ENCODE assay signal across 7 mouse cellular contexts in genomic region chr19:9954811-9955202, GRCm38 (mm10). TPM values are rescaled to one million over a fixed set of nuclear protein-coding genes. Genes with fewer than 3 reads are reported as not detected.
DNase-seq lines count a peak whose midpoint lies in the region; ATAC-seq and TF ChIP-seq lines count a peak whose summit lies in the region.

No protein-coding gene starts in this region.

- H3K27ac ChIP-seq in midbrain, embryonic 11.5 days (ENCODE audit: low read depth, low read length), result no peak overlapping the region
- H3K27ac ChIP-seq in midbrain, embryonic 10.5 days (replicated peaks), result no peak overlapping the region; the same call in 1 of the 2 replicates
- H3K27ac ChIP-seq in embryonic facial prominence, embryonic 13.5 days, result peak overlapping the region; percentile 95
- peak overlapping the region; percentile 84 for H3K27ac ChIP-seq in intestine, embryonic 14.5 days (ENCODE audit: low read depth)
- H3K27ac ChIP-seq in lung, postnatal 0 days (ENCODE audit: low read length), result peak overlapping the region; percentile 99

- no peaks in the 10 kb centered on the region for H3K9me3 ChIP-seq in midbrain, embryonic 11.5 days (ENCODE audit: control insufficient read depth, low read length)
- H3K9me3 ChIP-seq in midbrain, embryonic 10.5 days (replicated peaks), result no peaks in the 10 kb centered on the region; the same call in 1 of the 2 replicates
- 0 out of 2 replicates have a peak, but pooled peaks cover 3% of the 10 kb centered on the region for H3K9me3 ChIP-seq in embryonic facial prominence, embryonic 13.5 days
- no peaks in the 10 kb centered on the region for H3K9me3 ChIP-seq in intestine, embryonic 14.5 days (ENCODE audit: control insufficient read depth, low read length)
- no peaks in the 10 kb centered on the region for H3K9me3 ChIP-seq in lung, postnatal 0 days (ENCODE audit: low read length)

- no peak for TF ChIP-seq EP300 in lung, postnatal 0 days (IDR thresholded peaks at IDR 0.05)

- DNase-seq in midbrain, embryonic 11.5 days (ENCODE audit: low spot score, missing footprints), result peak; percentile 81
- DNase-seq in midbrain, embryonic 10.5 days (ENCODE audit: low spot score), result no peak
- DNase-seq in intestine, embryonic 14.5 days (ENCODE audit: low spot score), result peak; percentile 71
- peak; percentile 82 for DNase-seq in lung, postnatal 0 days (ENCODE audit: low spot score)
- DNase-seq in ovary, postnatal 10 days (ENCODE audit: low spot score), result no peak
- DNase-seq in thymus, postnatal 25 days, result no peak

- no peak for ATAC-seq in midbrain, embryonic 11.5 days (ENCODE audit: low FRiP score)
- no peak for ATAC-seq in embryonic facial prominence, embryonic 13.5 days (ENCODE audit: insufficient number of reproducible peaks, insufficient read depth, low FRiP score, low TSS enrichment, low read depth)
- peak; percentile 23; the same call in 1 of the 2 replicates for ATAC-seq in intestine, embryonic 14.5 days (replicated peaks; ENCODE audit: low FRiP score, low TSS enrichment, low read depth)
- peak; percentile 77 for ATAC-seq in lung, postnatal 0 days

- no peak overlapping the region for H3K4me3 ChIP-seq in midbrain, embryonic 11.5 days (ENCODE audit: low read depth, low read length)
- H3K4me3 ChIP-seq in midbrain, embryonic 10.5 days, result no peak overlapping the region
- H3K4me3 ChIP-seq in embryonic facial prominence, embryonic 13.5 days, result peak overlapping the region; percentile 6; the same call in 1 of the 2 replicates
- no peak overlapping the region for H3K4me3 ChIP-seq in intestine, embryonic 14.5 days (ENCODE audit: low read depth, low read length)
- peak overlapping the region; percentile 26; the same call in 1 of the 2 replicates for H3K4me3 ChIP-seq in lung, postnatal 0 days (ENCODE audit: low read depth, low read length)

- H3K27me3 ChIP-seq in midbrain, embryonic 11.5 days (ENCODE audit: control insufficient read depth, insufficient read depth, low read length), result no peaks in the 10 kb centered on the region
- no peaks in the 10 kb centered on the region for H3K27me3 ChIP-seq in midbrain, embryonic 10.5 days (ENCODE audit: low read depth, poor library complexity, severe bottlenecking)
- H3K27me3 ChIP-seq in embryonic facial prominence, embryonic 13.5 days, result no peaks in the 10 kb centered on the region
- H3K27me3 ChIP-seq in intestine, embryonic 14.5 days (replicated peaks; ENCODE audit: control insufficient read depth, insufficient read depth, low read length), result no peaks in the 10 kb centered on the region
- H3K27me3 ChIP-seq in lung, postnatal 0 days (replicated peaks; ENCODE audit: insufficient read depth, low read length), result no peaks in the 10 kb centered on the region

- no peak overlapping the region for H3K9ac ChIP-seq in midbrain, embryonic 11.5 days (ENCODE audit: low read length)
- peak overlapping the region; percentile 68 for H3K9ac ChIP-seq in embryonic facial prominence, embryonic 13.5 days
- peak overlapping the region; percentile 36 for H3K9ac ChIP-seq in intestine, embryonic 14.5 days (ENCODE audit: low read length)
- H3K9ac ChIP-seq in lung, postnatal 0 days (replicated peaks; ENCODE audit: low read depth), result peak overlapping the region; percentile 51

- H3K4me2 ChIP-seq in midbrain, embryonic 11.5 days, result no peak overlapping the region
- peak overlapping the region; percentile 44 for H3K4me2 ChIP-seq in embryonic facial prominence, embryonic 13.5 days
- peak overlapping the region; percentile 31 for H3K4me2 ChIP-seq in intestine, embryonic 14.5 days (ENCODE audit: low read length)
- H3K4me2 ChIP-seq in lung, postnatal 0 days (replicated peaks; ENCODE audit: low read depth, low read length), result peak overlapping the region; percentile 52

- no peaks in the 10 kb centered on the region for H3K4me1 ChIP-seq in midbrain, embryonic 11.5 days (ENCODE audit: control insufficient read depth, insufficient read depth, low read length)
- peaks cover 13% of the 10 kb centered on the region for H3K4me1 ChIP-seq in midbrain, embryonic 10.5 days
- peaks cover 25% of the 10 kb centered on the region for H3K4me1 ChIP-seq in embryonic facial prominence, embryonic 13.5 days
- H3K4me1 ChIP-seq in intestine, embryonic 14.5 days (replicated peaks; ENCODE audit: control insufficient read depth, insufficient read depth, low read length), result peaks cover 13% of the 10 kb centered on the region
- peaks cover 13% of the 10 kb centered on the region; the same call in 1 of the 2 replicates for H3K4me1 ChIP-seq in lung, postnatal 0 days (ENCODE audit: insufficient read depth, low read depth, low read length)

- H3K36me3 ChIP-seq in midbrain, embryonic 11.5 days (ENCODE audit: control insufficient read depth, insufficient read depth, low read length), result no peaks in the 10 kb centered on the region
- H3K36me3 ChIP-seq in midbrain, embryonic 10.5 days, result no peaks in the 10 kb centered on the region
- H3K36me3 ChIP-seq in embryonic facial prominence, embryonic 13.5 days, result no peaks in the 10 kb centered on the region
- no peaks in the 10 kb centered on the region for H3K36me3 ChIP-seq in intestine, embryonic 14.5 days (ENCODE audit: control insufficient read depth, insufficient read depth, low read length)
- no peaks in the 10 kb centered on the region for H3K36me3 ChIP-seq in lung, postnatal 0 days (ENCODE audit: insufficient read depth, low read length)

- peak; percentile 44; the same call in 1 of the 2 replicates for TF ChIP-seq CTCF in lung, postnatal 0 days (IDR thresholded peaks at IDR 0.05)

- 50% methylated on average over 5 of the region's 5 CpGs for WGBS in midbrain, embryonic 11.5 days
- 54% methylated on average over 5 of the region's 5 CpGs for WGBS in midbrain, embryonic 10.5 days
- WGBS in embryonic facial prominence, embryonic 13.5 days, result 32% methylated on average over 5 of the region's 5 CpGs
- WGBS in intestine, embryonic 14.5 days, result 28% methylated on average over 5 of the region's 5 CpGs
- 18% methylated on average over 5 of the region's 5 CpGs for WGBS in lung, postnatal 0 days

RNA-seq across cellular contexts. Expression of gene Fth1, which starts 25.6 kb away (rescaled TPM):
- polyA plus RNA-seq in midbrain, embryonic 11.5 days (2014; fragmentation: Nextera tagmentation; extraction: Ambion mirVana), result 1,347 and 1,422 TPM in 2 replicates
- polyA plus RNA-seq in midbrain, embryonic 10.5 days (2016; fragmentation: Nextera tagmentation; extraction: Ambion mirVana), result 1,350 and 1,398 TPM in 2 replicates
- polyA plus RNA-seq in embryonic facial prominence, embryonic 13.5 days (2015; fragmentation: Nextera tagmentation; extraction: Ambion mirVana), result 1,553 and 1,793 TPM in 2 replicates
- polyA plus RNA-seq in intestine, embryonic 14.5 days (2014; fragmentation: Nextera tagmentation; extraction: Ambion mirVana), result 1,450 and 1,529 TPM in 2 replicates
- polyA plus RNA-seq in lung, postnatal 0 days (2015; fragmentation: Nextera tagmentation; extraction: Ambion mirVana), result 3,752 and 3,783 TPM in 2 replicates

RNA-seq across cellular contexts. Expression of gene Best1, which starts 46.6 kb away (rescaled TPM):
- 1.3 and 1.5 TPM in 2 replicates for polyA plus RNA-seq in midbrain, embryonic 11.5 days (2014; fragmentation: Nextera tagmentation; extraction: Ambion mirVana)
- polyA plus RNA-seq in midbrain, embryonic 10.5 days (2016; fragmentation: Nextera tagmentation; extraction: Ambion mirVana), result 1.4 and 2.0 TPM in 2 replicates
- polyA plus RNA-seq in embryonic facial prominence, embryonic 13.5 days (2015; fragmentation: Nextera tagmentation; extraction: Ambion mirVana), result 0.73 and 0.98 TPM in 2 replicates
- polyA plus RNA-seq in intestine, embryonic 14.5 days (2014; fragmentation: Nextera tagmentation; extraction: Ambion mirVana), result 0.55 and 0.64 TPM in 2 replicates
- polyA plus RNA-seq in lung, postnatal 0 days (2015; fragmentation: Nextera tagmentation; extraction: Ambion mirVana), result 2.0 and 2.3 TPM in 2 replicates

RNA-seq across cellular contexts. Expression of gene Rab3il1, which starts 46.7 kb away (rescaled TPM):
- 36.8 and 40.1 TPM in 2 replicates for polyA plus RNA-seq in midbrain, embryonic 11.5 days (2014; fragmentation: Nextera tagmentation; extraction: Ambion mirVana)
- 34.6 and 35.6 TPM in 2 replicates for polyA plus RNA-seq in midbrain, embryonic 10.5 days (2016; fragmentation: Nextera tagmentation; extraction: Ambion mirVana)
- polyA plus RNA-seq in embryonic facial prominence, embryonic 13.5 days (2015; fragmentation: Nextera tagmentation; extraction: Ambion mirVana), result 42.0 and 43.3 TPM in 2 replicates
- polyA plus RNA-seq in intestine, embryonic 14.5 days (2014; fragmentation: Nextera tagmentation; extraction: Ambion mirVana), result 30.0 and 32.7 TPM in 2 replicates
- 23.8 and 25.9 TPM in 2 replicates for polyA plus RNA-seq in lung, postnatal 0 days (2015; fragmentation: Nextera tagmentation; extraction: Ambion mirVana)

RNA-seq across cellular contexts. Expression of gene Incenp, which starts 55.5 kb away (rescaled TPM):
- 97.8 and 106 TPM in 2 replicates for polyA plus RNA-seq in midbrain, embryonic 11.5 days (2014; fragmentation: Nextera tagmentation; extraction: Ambion mirVana)
- polyA plus RNA-seq in midbrain, embryonic 10.5 days (2016; fragmentation: Nextera tagmentation; extraction: Ambion mirVana), result 142 and 150 TPM in 2 replicates
- 101 and 118 TPM in 2 replicates for polyA plus RNA-seq in embryonic facial prominence, embryonic 13.5 days (2015; fragmentation: Nextera tagmentation; extraction: Ambion mirVana)
- polyA plus RNA-seq in intestine, embryonic 14.5 days (2014; fragmentation: Nextera tagmentation; extraction: Ambion mirVana), result 84.8 and 85.3 TPM in 2 replicates
- polyA plus RNA-seq in lung, postnatal 0 days (2015; fragmentation: Nextera tagmentation; extraction: Ambion mirVana), result 9.9 and 12.8 TPM in 2 replicates

Comparison
In these comparisons a context has a peak if more than half of its experiments do, and no peak if none do; other contexts are left out.
1. DNase-seq: peak in midbrain, embryonic 11.5 days (single experiment), intestine, embryonic 14.5 days (single experiment) and lung, postnatal 0 days (single experiment); none in midbrain, embryonic 10.5 days (single experiment), ovary, postnatal 10 days (single experiment) and thymus, postnatal 25 days (single experiment).
2. ATAC-seq: peak in intestine, embryonic 14.5 days (single experiment) and lung, postnatal 0 days (single experiment); none in midbrain, embryonic 11.5 days (single experiment) and embryonic facial prominence, embryonic 13.5 days (single experiment).
3. H3K27ac ChIP-seq: peak in embryonic facial prominence, embryonic 13.5 days (single experiment), intestine, embryonic 14.5 days (single experiment) and lung, postnatal 0 days (single experiment); none in midbrain, embryonic 11.5 days (single experiment) and midbrain, embryonic 10.5 days (single experiment).
4. H3K4me3 ChIP-seq: peak in embryonic facial prominence, embryonic 13.5 days (single experiment) and lung, postnatal 0 days (single experiment); none in midbrain, embryonic 11.5 days (single experiment), midbrain, embryonic 10.5 days (single experiment) and intestine, embryonic 14.5 days (single experiment).